Mouse (Mus musculus) liver, postnatal 0 days (tissue): ENCODE measurements at regions not wholly inside any gene's neighbourhood (a gene's known extent, or its start where the extent isn't known, plus 50 kb on each side); places are given as distances from the start of the nearest gene placed in this dataset.

Source experiments
- CTCF ChIP-seq: sonication (generic); IDR thresholded peaks from 2 replicates; pipeline ENCODE4 v1.5.1; 2016; ENCODE audit warnings: antibody characterized with exemption, low read depth
- EP300 ChIP-seq: IDR thresholded peaks from 2 replicates; pipeline ENCODE4 v1.6.1; 2016; ENCODE audit warnings: antibody characterized with exemption, low read depth, mild to moderate bottlenecking

DNA sequence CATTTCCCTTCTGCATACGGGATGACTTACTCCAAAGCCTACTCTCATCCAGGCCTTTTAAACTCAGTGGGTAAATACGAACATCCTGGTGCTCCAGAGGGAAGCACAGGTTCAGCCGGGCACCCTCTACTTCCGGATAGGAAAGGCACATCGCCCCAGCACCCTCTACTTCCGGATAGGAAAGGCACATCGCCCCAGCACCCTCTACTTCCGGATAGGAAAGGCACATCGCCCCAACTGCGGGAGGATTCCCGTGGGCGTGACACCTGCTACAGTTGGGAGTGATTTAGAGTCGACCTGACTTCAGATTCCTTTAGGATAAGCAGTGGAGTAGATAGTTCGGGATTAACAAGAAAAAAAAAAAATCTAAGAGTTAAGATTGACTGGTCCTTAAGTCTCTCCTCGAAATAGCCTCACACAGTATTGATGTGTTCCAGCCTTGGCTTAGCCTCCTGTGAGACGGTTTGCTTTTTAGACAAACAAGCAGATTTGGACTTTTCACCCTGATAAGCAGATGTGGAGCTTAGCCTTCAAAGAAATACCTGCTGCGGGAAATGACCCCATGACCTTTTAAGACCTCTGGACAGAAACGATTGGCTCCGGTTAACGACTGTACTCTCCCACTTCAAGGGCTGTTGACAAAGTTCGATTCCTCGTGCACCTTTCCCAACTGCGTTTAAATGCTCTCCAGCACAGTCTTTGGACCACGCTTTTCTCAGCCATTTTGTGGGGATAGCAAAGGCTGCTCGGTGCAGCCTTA lies 210.1 kb downstream of the Atp23 start:
- TF ChIP-seq CTCF (no peak), EP300 (no peak)
